Mouse (Mus musculus) cerebellum, postnatal 36 days (tissue): ENCODE results near the gene Slc22a5.
"Not testable (repeated sequence)": the region's sequence is repeated elsewhere in the genome, so short reads cannot be mapped to it uniquely, and the experiment has no call there.

ENCODE experiments used
- DNase-seq, 2 experiments: peaks; one replicate each; pipeline ENCODE4 v3.0.0; 2021 to 2022; ENCODE audit warnings: mixed read lengths in 2 of 2

Gene Slc22a5

DNA sequence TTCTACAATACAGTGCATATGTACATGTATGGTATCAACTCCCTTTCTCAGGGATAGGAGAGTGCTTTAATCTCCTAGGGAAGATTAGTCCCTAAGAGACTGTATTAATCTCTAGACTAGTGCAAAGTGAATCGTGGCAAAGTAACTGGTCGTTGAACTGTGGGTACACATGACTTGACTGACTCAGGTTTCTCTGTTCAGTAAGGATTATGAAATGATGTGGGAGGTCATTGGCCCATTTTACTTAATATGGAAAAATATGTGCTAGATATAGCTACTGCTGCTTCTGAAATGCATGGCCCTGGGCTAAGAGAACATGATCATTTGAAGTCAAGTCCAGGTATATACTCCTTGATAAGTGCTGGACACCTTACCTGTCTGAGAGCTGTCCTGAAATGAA lies 8.2 kb downstream of the Slc22a5 start:
- DNase-seq, result no peak

DNA sequence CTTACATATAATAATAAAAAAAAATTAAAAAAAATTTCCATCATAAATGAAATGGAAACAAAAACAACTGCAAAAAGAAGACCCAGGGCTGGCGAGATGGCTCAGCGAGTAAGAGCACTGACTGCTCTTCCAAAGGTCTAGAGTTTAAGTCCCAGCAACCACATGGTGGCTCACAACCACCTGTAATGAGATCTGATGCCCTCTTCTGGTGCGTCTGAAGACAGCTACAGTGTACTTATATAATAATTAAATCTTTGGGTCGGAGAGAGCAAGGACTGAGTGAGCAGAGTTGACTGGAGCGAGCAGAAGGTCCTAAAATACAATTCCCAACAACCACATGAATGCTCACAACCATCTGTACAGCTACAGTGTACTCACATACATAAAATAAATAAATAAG lies 13.4 kb downstream of the Slc22a5 start:
- DNase-seq, result not testable (repeated sequence)

DNA sequence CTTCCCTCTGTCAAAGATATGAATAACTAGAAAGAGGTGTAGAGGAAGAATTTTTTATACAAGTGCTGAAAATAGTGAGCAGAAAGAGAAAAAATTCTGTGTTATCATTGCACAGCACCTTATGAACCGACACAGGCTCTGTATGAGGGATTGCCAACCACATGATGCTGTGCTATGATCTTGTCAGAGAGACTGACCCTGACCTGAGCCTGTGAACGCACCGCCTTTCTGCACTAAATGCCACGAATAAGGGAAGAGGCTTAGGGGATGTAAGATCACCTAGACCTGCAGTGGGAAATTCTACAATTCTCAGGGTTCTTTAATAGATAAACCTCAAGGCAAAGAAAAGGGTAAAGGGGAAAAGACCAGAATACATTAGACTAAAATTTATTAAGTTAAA lies 15.0 kb downstream of the Slc22a5 start:
- no peak for DNase-seq

DNA sequence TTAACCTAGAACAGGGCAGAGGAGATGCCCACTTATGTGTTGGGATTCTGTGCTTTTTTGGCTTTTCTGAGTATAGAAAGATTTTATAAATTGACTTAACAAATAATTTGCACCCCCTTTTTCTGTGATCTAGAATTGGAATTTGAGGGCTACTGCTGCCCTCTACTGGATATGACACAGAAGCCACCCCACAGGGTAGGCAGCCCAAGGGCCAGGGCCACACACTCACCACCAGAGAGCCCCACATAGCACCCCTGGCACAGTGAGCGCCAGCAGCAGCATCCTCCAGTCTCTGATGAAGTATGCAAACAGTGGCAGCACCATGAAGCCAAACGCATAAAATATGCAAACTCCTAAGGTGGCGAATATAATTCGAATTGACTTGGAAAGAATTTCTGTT lies 16.8 kb downstream of the Slc22a5 start:
- no peak for DNase-seq

DNA sequence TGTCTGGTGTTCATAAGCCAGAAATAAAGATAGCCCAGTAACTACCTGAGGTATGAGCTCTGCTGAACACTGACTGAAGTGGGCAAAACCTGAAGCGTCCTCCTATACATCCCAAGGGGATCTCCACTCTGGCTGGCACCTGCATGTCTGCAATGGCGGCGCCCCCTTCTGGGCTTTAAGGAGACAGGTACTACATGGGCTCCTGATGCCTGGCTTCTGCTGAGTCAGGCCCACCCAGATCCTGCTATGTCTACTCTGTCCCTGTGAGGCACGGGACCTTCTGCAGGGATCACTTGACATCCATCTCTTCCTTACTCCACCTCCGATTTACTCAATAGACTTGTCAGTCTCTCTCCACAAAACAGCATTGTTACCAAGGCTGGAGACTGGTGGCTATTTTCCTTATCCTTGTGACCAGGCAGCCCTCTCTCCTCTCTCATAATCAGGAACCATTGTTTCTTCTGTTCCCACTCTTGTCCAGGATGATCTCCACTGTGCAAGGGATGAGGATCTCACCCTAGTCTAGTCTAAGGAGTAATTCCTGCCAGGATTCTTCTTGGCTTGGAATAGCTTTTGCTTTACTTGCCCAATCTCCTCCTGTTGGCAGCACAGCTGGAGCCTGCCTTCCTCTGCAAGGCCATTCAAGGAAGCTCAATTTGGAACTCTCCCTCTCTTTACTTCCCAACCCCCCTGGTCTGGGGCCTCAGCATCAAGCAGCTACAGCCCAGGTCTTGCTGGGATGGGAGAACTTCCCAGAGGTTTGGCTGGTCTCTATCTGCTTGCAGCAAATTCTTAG lies 17.4 kb downstream of the Slc22a5 start:
- DNase-seq, result not testable (repeated sequence)

DNA sequence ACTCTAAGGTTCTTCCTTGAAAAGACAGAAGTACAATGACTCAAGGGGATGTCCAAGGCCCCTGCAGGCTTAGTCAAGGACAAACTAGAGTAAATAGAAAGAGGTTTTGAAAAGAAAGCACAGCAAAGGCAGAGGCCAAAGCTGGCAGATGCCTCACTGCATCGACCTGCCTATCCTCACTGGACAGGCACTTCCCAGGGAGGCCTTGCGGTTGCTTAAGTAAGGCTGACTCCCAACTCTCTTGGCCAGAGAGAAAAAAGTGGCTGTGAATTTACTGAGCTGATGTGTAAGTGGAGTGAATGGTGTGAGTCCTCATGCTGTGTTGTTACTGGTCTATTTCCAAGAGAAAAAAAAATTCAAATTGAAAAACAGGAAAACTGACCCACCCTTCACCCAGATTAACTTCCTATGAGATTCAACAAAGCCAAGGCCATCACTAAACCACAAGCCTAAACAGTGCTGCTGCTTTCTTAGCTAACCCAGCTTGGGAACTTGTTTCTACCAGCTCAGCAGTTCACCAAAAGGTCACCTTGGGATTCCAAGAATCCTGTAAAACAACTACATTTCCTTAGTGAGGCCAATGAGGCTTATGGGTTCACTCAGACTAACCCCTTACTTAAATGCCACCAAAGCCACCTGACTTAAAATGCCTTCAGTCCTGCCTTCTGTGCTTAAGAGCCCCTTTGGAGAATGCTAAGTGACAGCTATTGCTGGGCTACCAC lies 19.5 kb downstream of the Slc22a5 start:
- DNase-seq, result no peak

DNA sequence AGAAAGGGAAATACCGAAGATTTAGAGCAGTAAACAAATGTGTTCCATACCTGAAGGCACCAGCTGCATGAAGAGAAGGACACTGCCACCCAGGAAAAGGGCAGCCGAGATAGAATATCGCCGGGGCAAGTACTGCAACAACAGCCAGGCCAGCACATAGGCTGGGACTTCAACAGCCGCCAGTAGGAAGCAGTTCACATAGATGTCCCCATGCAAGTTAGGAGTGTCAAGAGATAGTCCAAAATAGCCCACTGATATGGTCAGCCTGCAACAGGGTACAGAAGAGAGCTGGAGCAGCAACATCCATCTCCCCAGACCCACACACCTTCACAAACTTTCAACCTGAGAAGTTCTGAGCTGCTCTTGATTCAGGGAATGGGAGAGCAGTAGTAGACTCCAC lies 22.3 kb downstream of the Slc22a5 start:
- DNase-seq, result no peak

DNA sequence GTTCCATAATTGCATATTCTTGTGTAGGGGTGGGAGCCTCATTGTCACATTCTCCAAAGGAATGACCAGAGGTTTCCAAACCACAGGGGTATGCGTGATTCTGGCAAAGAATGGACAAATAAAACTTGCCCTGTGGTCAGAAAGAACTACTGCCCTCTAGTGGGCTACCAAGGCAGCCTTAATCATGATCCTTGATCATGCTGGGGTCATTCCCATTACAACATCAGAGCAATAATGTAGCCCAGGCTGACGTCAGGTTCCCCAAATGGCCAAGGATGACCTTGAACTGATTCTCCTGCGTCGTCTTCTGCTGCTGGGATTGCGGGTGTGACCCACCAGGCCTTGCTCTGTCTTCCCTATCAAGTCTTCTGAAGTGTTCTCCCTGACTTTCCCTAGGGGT lies 23.1 kb downstream of the Slc22a5 start:
- not testable (repeated sequence) for DNase-seq

DNA sequence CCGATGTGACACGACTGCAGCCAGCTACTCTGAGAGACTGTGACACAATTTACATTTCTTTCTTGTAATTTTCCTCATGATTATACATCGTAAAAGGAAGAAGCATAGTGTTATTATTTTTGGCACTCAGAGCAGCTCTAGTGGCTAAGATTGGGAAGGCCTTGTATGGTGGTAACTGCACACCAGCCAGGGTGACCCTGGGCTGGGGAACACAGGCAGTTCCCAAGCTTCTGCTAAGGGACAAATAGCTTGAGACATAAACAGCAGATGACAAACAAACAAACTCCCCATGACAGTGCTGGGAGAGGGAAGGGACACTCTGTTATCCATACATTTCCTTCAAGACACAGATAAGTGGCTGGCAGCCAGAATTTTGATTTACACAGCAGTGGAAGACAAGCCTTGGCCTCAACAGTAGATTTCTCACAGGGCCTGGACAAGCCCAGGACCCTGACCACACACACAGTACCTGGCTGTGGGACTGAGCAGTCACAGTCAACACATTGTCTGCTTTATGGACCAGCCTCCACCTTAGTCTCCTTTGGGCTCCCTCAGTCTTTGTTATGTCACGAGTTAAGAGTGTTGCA lies 26.6 kb downstream of the Slc22a5 start:
- DNase-seq, result not testable (repeated sequence)

DNA sequence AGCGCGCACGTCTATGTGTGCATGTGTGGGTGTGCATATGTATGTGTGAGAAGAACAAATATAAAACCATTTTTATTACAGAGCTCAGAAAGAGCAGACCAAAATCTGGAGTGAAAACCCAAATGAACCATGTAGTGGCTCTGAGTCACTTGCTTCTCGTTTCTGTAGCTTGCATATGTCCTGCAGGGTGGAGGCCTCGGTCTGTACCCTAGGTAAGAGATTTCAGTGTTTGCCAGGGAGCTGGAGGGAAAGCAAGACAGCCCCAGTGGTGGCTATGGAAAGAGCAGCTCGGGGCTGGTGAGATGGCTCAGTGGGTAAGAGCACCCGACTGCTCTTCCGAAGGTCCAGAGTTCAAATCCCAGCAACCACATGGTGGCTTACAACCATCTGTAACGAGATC lies 30.5 kb downstream of the Slc22a5 start:
- not testable (repeated sequence) for DNase-seq

DNA sequence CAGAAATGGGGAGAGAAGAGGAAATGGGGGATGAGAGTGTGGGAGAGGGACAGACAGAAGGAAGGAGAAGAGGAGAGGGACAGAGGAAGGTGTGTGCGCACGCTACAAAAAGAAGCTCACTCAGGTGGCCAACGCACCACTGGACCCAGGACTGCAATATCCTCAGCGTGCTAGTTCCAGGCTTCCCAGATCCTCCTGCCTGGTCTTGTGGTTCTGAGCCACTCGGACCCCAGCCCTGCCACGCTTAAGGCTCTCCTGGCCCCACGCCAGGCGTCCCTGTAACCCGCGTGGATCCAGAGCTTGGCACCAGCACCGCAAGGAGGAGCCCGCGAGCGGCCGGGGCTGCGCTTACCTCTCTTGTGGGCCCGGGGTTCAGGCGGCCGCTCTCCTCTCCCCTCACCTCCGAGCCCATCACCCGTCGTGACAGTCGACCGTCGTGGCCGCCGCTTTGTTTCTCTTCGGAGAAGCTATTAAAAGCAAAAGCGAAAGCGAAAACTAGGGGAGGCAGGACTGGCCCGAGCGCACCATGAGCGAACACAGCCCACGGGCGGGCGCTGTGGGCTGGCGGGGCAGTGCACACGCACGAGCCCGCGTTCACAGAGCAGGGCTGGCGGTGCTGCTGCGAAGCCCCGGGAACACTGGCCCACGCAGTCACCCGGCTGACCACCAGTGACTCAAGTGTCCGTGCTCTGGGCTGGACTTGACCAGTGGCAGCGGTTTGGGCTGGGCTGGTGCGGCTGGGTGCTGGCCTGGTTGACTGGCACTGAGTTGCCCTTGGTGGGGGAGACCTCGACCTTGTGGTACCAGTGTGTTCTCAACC lies 32.5 kb downstream of the Slc22a5 start, which contains the start of gene Gm12216:
Gene Gm12216, minus strand, starts transcription at position 496 of the 820 bp plus-strand sequence.
- peak; percentile 19 to 22 for DNase-seq

DNA sequence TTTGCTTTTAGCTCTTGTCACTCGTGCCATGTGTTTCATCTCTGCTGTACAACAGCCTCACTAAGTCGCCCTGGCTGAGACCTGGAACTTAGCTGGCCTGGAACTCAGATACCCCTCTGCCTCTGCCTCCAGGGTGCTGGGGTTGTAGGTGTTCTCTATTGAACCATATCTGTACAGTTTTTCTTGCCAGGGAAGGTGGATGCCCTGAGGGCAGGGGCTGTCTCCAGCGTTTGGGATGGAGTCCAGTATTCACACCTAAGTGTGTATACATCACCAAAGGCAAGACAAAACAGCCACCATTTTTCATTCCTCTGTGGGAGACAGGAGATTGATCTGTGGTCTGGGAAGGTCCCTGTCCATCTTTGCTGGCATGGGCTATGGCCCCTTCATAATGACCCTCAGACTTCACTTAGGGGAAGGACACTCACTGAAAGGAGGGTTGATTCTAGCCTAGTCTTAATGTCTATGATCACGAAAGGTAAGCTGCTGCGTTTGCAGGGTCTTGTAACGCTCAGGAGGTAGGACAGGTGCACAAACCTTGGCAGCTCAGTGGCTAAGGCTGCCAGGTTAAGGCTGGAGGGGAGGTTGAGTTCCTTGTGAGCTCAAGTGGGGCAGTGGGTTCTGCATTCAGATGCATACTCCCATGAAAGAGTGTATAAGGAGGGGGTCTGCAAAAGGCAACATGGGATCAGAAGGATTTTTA lies 33.3 kb downstream of the Slc22a5 start:
- no peak for DNase-seq

DNA sequence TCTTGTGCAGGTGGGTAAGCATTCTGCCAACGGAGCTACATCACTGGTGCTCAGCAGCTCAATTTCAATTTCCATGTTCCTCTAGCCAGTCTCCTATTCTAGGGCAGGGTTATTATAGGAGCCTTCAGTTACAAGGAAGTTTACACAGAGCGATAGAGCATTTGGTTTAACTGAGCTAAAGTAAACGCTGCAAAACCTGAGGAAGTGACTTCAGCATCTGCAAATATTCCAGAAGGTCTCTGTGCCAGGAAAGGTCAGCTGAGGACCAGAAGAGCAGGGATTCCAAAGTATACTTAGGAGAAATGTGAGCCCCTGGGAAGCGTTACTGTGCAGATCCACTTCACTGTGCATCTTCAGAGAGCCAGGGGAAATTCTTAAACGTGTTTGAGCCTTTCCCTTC lies 37.8 kb downstream of the Slc22a5 start:
- DNase-seq, result no peak

DNA sequence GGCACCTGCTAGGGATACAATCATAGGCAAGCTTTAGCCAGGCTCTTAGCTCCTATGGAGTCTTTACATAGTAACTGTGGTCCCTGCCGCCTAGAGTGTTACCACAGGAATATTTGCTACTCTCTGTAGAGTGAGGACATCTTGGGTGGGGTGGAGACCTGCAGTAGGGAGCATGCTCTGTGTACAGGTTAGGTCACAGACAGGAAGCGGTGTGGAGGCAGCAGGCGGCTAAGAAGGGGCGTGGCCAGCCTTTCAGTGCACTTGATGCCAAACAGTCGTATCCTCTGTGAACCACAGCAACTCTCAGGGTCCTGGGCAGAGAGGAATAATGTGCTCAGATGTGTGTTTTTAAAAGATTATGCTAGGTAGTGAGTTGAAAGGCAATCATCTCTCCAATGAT lies 39.7 kb downstream of the Slc22a5 start:
- no peak for DNase-seq

DNA sequence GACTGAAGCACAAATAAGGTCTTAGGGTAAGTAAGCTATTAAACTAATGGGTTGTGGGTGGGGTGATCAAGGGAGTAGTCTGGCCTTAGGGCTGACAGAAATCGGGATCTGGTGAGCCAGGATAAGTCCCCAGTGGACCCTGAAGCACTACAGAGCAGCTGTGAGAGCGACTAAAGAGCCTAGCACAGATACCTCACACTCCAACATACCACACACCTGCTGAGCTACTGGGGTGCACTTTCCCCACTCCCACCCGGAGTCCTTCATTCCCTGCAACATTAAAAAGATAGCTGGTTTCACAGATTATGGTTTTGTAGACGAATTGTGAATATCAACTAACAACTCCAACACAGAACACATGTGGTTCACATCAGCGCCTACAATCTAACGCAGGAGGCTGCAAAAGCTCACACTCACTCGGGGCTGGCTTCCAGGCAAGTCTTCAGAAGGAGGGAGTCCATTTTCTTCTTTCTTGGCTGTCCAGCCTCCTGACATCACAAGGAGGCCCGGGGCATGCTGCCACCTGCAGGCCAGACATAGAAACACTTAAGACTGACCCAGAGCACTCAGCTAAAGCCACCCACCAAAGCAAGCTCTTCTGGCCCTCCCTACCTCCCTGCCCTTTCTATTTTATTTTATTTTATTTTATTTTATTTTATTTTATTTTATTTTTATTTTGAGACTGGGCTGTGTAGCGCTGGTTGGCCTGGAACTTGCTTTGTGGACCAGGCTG lies 41.7 kb downstream of the Slc22a5 start:
- peak; percentile 80 to 81 for DNase-seq

DNA sequence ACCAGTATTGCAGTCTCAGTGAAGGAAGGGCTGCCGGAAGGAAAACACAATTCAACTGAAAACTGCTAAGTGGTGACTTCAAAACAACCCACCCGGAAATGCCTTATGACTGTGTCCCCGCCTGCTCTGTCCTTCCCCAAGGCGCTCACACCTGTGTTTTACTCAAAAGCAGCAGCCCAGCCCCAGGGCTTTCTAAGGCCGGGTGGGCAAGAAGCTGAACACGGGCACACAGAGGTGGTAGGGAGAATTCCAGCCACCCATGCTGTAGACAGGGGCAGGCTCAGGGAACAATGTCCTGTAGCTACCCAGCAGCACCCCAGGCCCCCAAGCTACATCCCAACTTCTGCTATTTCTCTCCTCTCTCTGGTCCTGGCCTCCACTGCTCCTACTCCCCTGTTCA lies 45.8 kb downstream of the Slc22a5 start:
- DNase-seq, result no peak

DNA sequence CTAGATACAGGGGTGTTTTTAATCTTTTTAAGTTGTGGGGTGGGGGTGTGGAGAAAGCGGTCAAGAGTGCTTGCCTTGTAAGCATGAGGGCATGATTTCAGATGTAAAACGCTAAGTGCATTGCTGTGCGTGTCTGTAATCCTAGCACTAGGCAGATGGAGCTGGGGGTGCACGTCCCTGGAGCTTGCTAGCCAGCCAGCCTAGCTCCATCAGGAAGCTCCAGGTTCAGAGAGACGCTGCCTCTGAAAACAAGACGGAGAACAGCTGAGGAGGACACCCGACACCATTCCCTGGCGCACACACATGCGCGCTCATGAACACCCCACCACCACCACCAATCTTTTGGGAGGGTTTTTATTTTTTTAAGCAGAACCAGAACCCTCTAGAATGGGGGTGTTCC lies 48.4 kb downstream of the Slc22a5 start:
- no peak for DNase-seq

DNA sequence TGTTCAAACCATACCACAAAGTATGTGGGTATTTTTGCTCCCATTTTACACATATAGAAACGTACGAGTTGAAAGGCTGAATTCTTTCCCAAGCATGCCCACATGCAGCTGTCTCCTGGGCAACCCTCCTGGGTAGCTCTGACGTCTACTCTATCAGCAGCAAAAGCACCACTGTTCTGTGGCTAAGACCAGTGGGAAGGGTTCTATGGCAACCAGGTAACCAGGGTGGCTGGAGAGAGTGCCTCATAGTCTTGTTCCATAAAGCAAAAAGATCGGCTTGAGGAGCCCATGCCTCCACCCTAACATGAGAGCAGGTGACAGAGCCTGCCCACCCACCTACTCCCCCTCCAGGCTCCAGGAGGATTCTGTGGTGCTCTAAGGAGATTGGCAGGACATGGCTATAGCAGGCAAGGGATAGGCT lies 49.3 kb downstream of the Slc22a5 start:
- DNase-seq, result no peak

DNA sequence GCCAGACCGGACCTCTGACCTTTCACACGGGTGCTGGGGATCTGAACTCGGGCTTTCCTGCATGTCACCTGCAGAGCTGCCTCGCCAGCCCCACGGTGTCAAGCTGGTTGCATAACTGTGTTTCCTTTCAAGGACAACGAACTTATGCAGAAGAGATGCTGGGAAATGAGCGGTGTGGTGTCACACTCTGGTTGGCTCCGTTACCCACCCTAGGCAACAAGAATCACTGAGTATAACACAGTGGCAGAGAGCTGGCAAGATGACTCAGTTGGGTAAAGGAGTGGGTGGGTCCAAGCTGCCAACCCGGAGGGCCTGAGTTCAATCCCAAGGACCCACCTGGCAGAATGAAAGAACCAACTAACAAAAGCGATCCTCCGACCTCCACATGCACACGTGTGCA lies 49.9 kb downstream of the Slc22a5 start:
- DNase-seq, result no peak

DNA sequence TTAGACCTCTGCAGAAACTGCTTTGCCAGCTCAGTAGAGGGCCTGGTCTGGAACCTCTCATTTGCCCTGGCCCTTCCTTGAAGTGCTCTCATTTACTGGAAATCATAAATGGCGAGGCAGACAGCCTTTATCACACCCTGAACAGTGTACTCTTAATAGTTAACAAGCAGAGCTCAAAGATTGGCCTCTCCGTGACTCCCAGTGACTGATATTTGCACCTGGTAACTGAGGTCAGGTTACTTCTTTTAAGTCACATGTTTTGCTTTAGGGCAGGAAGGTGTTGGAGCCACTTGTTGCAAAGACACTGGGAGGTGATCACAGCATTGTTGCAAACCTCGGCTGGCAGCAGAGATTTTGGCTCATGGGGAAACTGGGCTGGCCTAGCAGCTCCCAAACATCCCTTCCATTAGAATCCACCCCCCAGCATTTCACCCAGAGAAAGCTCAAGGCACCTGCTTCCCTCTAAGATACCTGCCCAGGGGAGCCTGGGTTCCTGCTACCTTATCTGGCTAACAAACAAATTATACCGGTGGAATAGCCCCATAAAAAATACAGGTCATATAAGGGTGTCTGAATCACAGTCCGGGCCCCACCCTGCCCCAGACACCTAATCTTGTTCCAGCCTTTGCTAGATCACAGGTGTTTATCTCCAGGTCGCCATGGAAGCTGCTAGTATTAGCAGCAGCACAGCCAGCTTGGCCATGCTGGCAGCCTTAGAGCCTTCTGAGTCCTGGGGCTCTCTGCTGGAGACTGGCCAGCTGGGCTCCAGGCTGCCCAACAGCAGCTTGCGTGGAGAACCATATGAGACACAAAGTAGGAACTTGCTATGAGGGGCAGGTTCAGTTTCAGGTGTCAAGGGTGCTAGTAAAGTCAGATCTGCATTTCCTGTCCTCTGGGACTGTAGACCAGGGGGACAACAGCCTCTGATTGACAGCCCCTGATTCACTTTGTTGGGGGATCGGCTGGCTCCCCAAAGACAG lies 51.5 kb downstream of the Slc22a5 start:
- no peak for DNase-seq
